Mouse (Mus musculus) ES-Bruce4 (cell line): ENCODE data around the gene Gm5148. TPM values are rescaled to one million over a fixed set of nuclear protein-coding genes. Genes with fewer than 3 reads are reported as not detected.

ENCODE experiments used
- H3K27ac ChIP-seq: 2 replicates; pipeline ENCODE4 v1.5.1; 2012; ENCODE audit warnings: low read length, inconsistent platforms; ENCODE audit not compliant: insufficient read depth
- H3K27me3 ChIP-seq: 2 replicates; pipeline ENCODE4 v1.6.1; 2012; ENCODE audit warnings: mild to moderate bottlenecking, low read length, inconsistent platforms; ENCODE audit not compliant: control insufficient read depth, poor library complexity, insufficient read depth, severe bottlenecking
- H3K36me3 ChIP-seq: 2 replicates; pipeline ENCODE4 v1.6.1; 2012; ENCODE audit warnings: inconsistent platforms, mild to moderate bottlenecking, low read length, moderate library complexity; ENCODE audit not compliant: control insufficient read depth, poor library complexity, insufficient read depth, severe bottlenecking
- H3K4me1 ChIP-seq: one replicate; pipeline ENCODE4 v1.8.1; 2011; ENCODE audit warnings: low read length; ENCODE audit not compliant: control insufficient read depth, insufficient read depth
- H3K4me3 ChIP-seq: 2 replicates; pipeline ENCODE4 v1.5.1; 2011; ENCODE audit warnings: low read depth, mild to moderate bottlenecking, low read length
- H3K9ac ChIP-seq: 2 replicates; pipeline ENCODE4 v1.6.1; 2012; ENCODE audit warnings: low read depth, mild to moderate bottlenecking, inconsistent platforms; ENCODE audit not compliant: poor library complexity, severe bottlenecking
- H3K9me3 ChIP-seq: replicated peaks from 2 replicates; pipeline ENCODE4 v1.6.1; 2012; ENCODE audit warnings: mild to moderate bottlenecking, low read length, inconsistent platforms; ENCODE audit not compliant: control insufficient read depth, poor library complexity, insufficient read depth, severe bottlenecking
- CTCF ChIP-seq: IDR thresholded peaks from one replicate; pipeline ENCODE4 v1.8.1; 2011; ENCODE audit warnings: low read depth, low read length
- EP300 ChIP-seq: IDR thresholded peaks from 2 replicates; pipeline ENCODE4 v1.6.1; 2011; ENCODE audit warnings: low read depth, low read length; ENCODE audit not compliant: insufficient read depth
- POLR2A ChIP-seq: IDR thresholded peaks from one replicate; pipeline ENCODE4 v1.8.1; 2011; ENCODE audit warnings: low read length; ENCODE audit not compliant: insufficient read depth
- polyA plus RNA-seq: library from polyadenylated mRNA; stranded (reverse); fragments of >200 nt; gene quantifications from 2 replicates; pipeline ENCODE4 v1.2.4, GENCODE M21; 2011; ENCODE audit warnings: low read depth; ENCODE audit not compliant: missing spikeins, insufficient read depth, insufficient read length

The Gm5148 gene
- polyA plus RNA-seq, 1 experiment: 3.1 TPM

- Histone ChIP-seq H3K9ac (no peak overlapping the region), H3K4me1 (no peaks in the 10 kb centered on the region), H3K4me3 (no peak overlapping the region), H3K27me3 (no peaks in the 10 kb centered on the region), H3K9me3 (no peaks in the 10 kb centered on the region), H3K36me3 (no peaks in the 10 kb centered on the region), H3K27ac (no peak overlapping the region)
- no peak for TF ChIP-seq CTCF
- TF ChIP-seq POLR2A: no peak
- TF ChIP-seq EP300: no peak
Measured at GRCm38 (mm10) chr3:37765971-37766370, 41.7 kb upstream of the Gm5148 start.

- Histone ChIP-seq H3K4me1 (no peaks in the 10 kb centered on the region), H3K4me3 (no peak overlapping the region), H3K27me3 (no peaks in the 10 kb centered on the region), H3K9me3 (0 out of 2 replicates have a peak, but pooled peaks cover 4% of the 10 kb centered on the region), H3K9ac (no peak overlapping the region), H3K36me3 (no peaks in the 10 kb centered on the region), H3K27ac (no peak overlapping the region)
- TF ChIP-seq POLR2A (no peak), EP300 (no peak), CTCF (no peak)
Measured at GRCm38 (mm10) chr3:37765275-37765674, 41.0 kb upstream of the Gm5148 start.

GRCm38 (mm10) chr3:37762303-37762702, 38.0 kb upstream of the Gm5148 start:
- TF ChIP-seq EP300 (no peak), POLR2A (no peak), CTCF (no peak)
- Histone ChIP-seq H3K4me1 (peaks cover 2% of the 10 kb centered on the region), H3K9ac (no peak overlapping the region), H3K36me3 (no peaks in the 10 kb centered on the region), H3K27me3 (no peaks in the 10 kb centered on the region), H3K9me3 (0 out of 2 replicates have a peak, but pooled peaks cover 7% of the 10 kb centered on the region), H3K4me3 (no peak overlapping the region), H3K27ac (no peak overlapping the region)

GRCm38 (mm10) chr3:37761741-37762140, 37.5 kb upstream of the Gm5148 start:
- 0 out of 2 replicates have a peak, but pooled peaks cover 7% of the 10 kb centered on the region for H3K9me3 ChIP-seq
- no peak overlapping the region for H3K9ac ChIP-seq
- TF ChIP-seq POLR2A (no peak), CTCF (no peak), EP300 (no peak)
- no peaks in the 10 kb centered on the region for H3K27me3 ChIP-seq
- H3K4me1 ChIP-seq: peaks cover 2% of the 10 kb centered on the region
- no peak overlapping the region for H3K4me3 ChIP-seq
- no peaks in the 10 kb centered on the region for H3K36me3 ChIP-seq
- H3K27ac ChIP-seq: no peak overlapping the region

GRCm38 (mm10) chr3:37760866-37761265, 36.6 kb upstream of the Gm5148 start:
- H3K27ac ChIP-seq: no peak overlapping the region
- TF ChIP-seq CTCF (no peak), POLR2A (no peak), EP300 (0 out of 2 replicates have a peak, but pooled peaks have one; percentile 31)
- H3K27me3 ChIP-seq: no peaks in the 10 kb centered on the region
- H3K9me3 ChIP-seq: 0 out of 2 replicates have a peak, but pooled peaks cover 7% of the 10 kb centered on the region
- no peak overlapping the region for H3K9ac ChIP-seq
- H3K36me3 ChIP-seq: no peaks in the 10 kb centered on the region
- no peak overlapping the region for H3K4me3 ChIP-seq
- H3K4me1 ChIP-seq: peaks cover 2% of the 10 kb centered on the region

GRCm38 (mm10) chr3:37758611-37759322, 34.5 kb upstream of the Gm5148 start:
- Histone ChIP-seq H3K9me3 (0 out of 2 replicates have a peak, but pooled peaks cover 7% of the 10 kb centered on the region), H3K9ac (no peak overlapping the region), H3K27ac (peak overlapping the region; percentile 58; the same call in 1 of the 2 replicates), H3K4me3 (no peak overlapping the region), H3K4me1 (peaks cover 2% of the 10 kb centered on the region), H3K36me3 (no peaks in the 10 kb centered on the region), H3K27me3 (no peaks in the 10 kb centered on the region)
- TF ChIP-seq POLR2A (no peak), EP300 (no peak), CTCF (no peak)
